Mouse (Mus musculus) retina, postnatal 1 day (tissue): ENCODE results near the gene Clic1.
"Not testable (repeated sequence)": the region's sequence is repeated elsewhere in the genome, so short reads cannot be mapped to it uniquely, and the experiment has no call there.

ENCODE experiments used
- DNase-seq: peaks from one replicate; pipeline ENCODE4 v3.0.0-alpha.2; 2012

The Clic1 gene

GRCm38 (mm10) chr17:35049561-35050016 lies at the start of gene Clic1:
TSS of gene Clic1 (plus strand) at chr17:35049966.
- DNase-seq = peak; percentile 93

GRCm38 (mm10) chr17:35000717-35001451 lies 48.9 kb upstream of the Clic1 start, which contains the start of gene Vars:
TSS of gene Vars (plus strand) at chr17:35000987.
- peak; percentile 95 for DNase-seq

- DNase-seq = no peak
These were observed 48.2 kb upstream of the Clic1 start for GRCm38 (mm10) chr17:35001452-35002152.

GRCm38 (mm10) chr17:35002153-35002865 lies 47.5 kb upstream of the Clic1 start:
- no peak for DNase-seq

- DNase-seq = no peak
These were observed 46.5 kb upstream of the Clic1 start for GRCm38 (mm10) chr17:35003022-35003838.

- DNase-seq = no peak
These were observed 45.6 kb upstream of the Clic1 start for GRCm38 (mm10) chr17:35004075-35004717.

GRCm38 (mm10) chr17:35005158-35005557 lies 44.6 kb upstream of the Clic1 start:
- DNase-seq = no peak

GRCm38 (mm10) chr17:35005902-35006301 lies 43.9 kb upstream of the Clic1 start:
- not testable (repeated sequence) for DNase-seq

GRCm38 (mm10) chr17:35007387-35007991 lies 42.3 kb upstream of the Clic1 start:
- no peak for DNase-seq

- DNase-seq = no peak
These were observed 40.2 kb upstream of the Clic1 start for GRCm38 (mm10) chr17:35009586-35009985.

- DNase-seq = no peak
These were observed 38.3 kb upstream of the Clic1 start for GRCm38 (mm10) chr17:35011440-35011839.

GRCm38 (mm10) chr17:35012430-35012829 lies 37.3 kb upstream of the Clic1 start:
- no peak for DNase-seq

- no peak for DNase-seq
These were observed 36.5 kb upstream of the Clic1 start for GRCm38 (mm10) chr17:35013221-35013620.

GRCm38 (mm10) chr17:35015296-35015695 lies 34.5 kb upstream of the Clic1 start:
- no peak for DNase-seq

GRCm38 (mm10) chr17:35016376-35016775 lies 33.4 kb upstream of the Clic1 start, which contains the start of gene Vwa7:
TSS of gene Vwa7 (plus strand) at chr17:35016579.
- DNase-seq = peak; percentile 70

- no peak for DNase-seq
These were observed 32.7 kb upstream of the Clic1 start for GRCm38 (mm10) chr17:35016791-35017705.

- no peak for DNase-seq
These were observed 32.1 kb upstream of the Clic1 start for GRCm38 (mm10) chr17:35017706-35018030.

- DNase-seq = no peak
These were observed 31.6 kb upstream of the Clic1 start for GRCm38 (mm10) chr17:35018171-35018570.

GRCm38 (mm10) chr17:35019894-35020293 lies 29.9 kb upstream of the Clic1 start:
- no peak for DNase-seq

- DNase-seq = no peak
These were observed 29.2 kb upstream of the Clic1 start for GRCm38 (mm10) chr17:35020551-35020950.
